Mouse (Mus musculus): ENCODE results near the gene Adgrd1.

Adgrd1 gene

GRCm38 (mm10) chr5:129096511-129096910, at the start of gene Adgrd1:
TSS of gene Adgrd1 (plus strand) at chr5:129096750.
- no peak for DNase-seq

- DNase-seq: no peak
Observed at GRCm38 (mm10) chr5:129049372-129049771, 47.2 kb upstream of the Adgrd1 start.

GRCm38 (mm10) chr5:129051910-129052309, 44.6 kb upstream of the Adgrd1 start:
- DNase-seq: no peak

- DNase-seq: no peak
Observed at GRCm38 (mm10) chr5:129052636-129053355, 43.8 kb upstream of the Adgrd1 start.

GRCm38 (mm10) chr5:129054675-129055284, 41.8 kb upstream of the Adgrd1 start:
- DNase-seq: no peak

GRCm38 (mm10) chr5:129059116-129059515, 37.4 kb upstream of the Adgrd1 start:
- DNase-seq: no peak

- peak; percentile 47 for DNase-seq
Observed at GRCm38 (mm10) chr5:129061579-129061978, 35.0 kb upstream of the Adgrd1 start.

- peak; percentile 76 for DNase-seq
Observed at GRCm38 (mm10) chr5:129063037-129063791, 33.3 kb upstream of the Adgrd1 start.

GRCm38 (mm10) chr5:129063792-129064087, 32.8 kb upstream of the Adgrd1 start:
- DNase-seq: no peak

- DNase-seq: no peak
Observed at GRCm38 (mm10) chr5:129064186-129064585, 32.4 kb upstream of the Adgrd1 start.

- DNase-seq: no peak
Observed at GRCm38 (mm10) chr5:129065301-129065700, 31.2 kb upstream of the Adgrd1 start.

GRCm38 (mm10) chr5:129065946-129066345, 30.6 kb upstream of the Adgrd1 start:
- no peak for DNase-seq

GRCm38 (mm10) chr5:129066541-129067230, 29.9 kb upstream of the Adgrd1 start:
- DNase-seq: no peak

GRCm38 (mm10) chr5:129067231-129067834, 29.2 kb upstream of the Adgrd1 start:
- no peak for DNase-seq

GRCm38 (mm10) chr5:129071761-129072280, 24.7 kb upstream of the Adgrd1 start:
- DNase-seq: peak; percentile 25

GRCm38 (mm10) chr5:129073404-129073803, 23.1 kb upstream of the Adgrd1 start:
- DNase-seq: no peak

- DNase-seq: no peak
Observed at GRCm38 (mm10) chr5:129076098-129076497, 20.5 kb upstream of the Adgrd1 start.

- DNase-seq: no peak
Observed at GRCm38 (mm10) chr5:129077240-129077639, 19.3 kb upstream of the Adgrd1 start.

GRCm38 (mm10) chr5:129081521-129081920, 15.0 kb upstream of the Adgrd1 start:
- DNase-seq: no peak

GRCm38 (mm10) chr5:129085153-129085552, 11.4 kb upstream of the Adgrd1 start:
- DNase-seq: no peak

GRCm38 (mm10) chr5:129092345-129093065, 4.0 kb upstream of the Adgrd1 start:
- no peak for DNase-seq

- DNase-seq: no peak
Observed at GRCm38 (mm10) chr5:129093158-129093557, 3.4 kb upstream of the Adgrd1 start.
